Mouse (Mus musculus): ENCODE results near the gene Proser3. TPM values are rescaled to one million over a fixed set of nuclear protein-coding genes. Genes with fewer than 3 reads are reported as not detected.

Proser3 gene
- polyA plus RNA-seq, 1 experiment = not detected

DNA sequence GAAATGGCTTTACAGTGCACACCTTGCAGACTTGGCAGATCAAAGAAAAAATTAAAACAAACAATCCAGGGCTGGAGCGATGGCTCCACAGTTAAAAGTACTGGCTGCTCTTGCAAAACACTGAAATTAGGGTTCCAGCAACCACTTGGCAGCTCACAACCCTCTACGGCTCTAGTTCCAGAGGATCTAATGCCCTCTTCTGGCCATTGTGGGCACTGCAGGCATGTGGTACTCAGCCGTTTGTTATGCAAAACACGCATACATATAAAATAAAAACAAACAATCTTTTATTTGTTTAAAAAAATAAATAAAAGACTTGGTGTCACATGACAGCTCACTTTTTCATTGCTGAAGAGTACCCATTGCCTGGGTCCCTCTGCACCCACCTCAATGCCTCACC, 59.3 kb downstream of the Proser3 start:
- peak; percentile 19; the same call in 1 of the 2 replicates for TF ChIP-seq CTCF (IDR thresholded peaks at IDR 0.05; ENCODE audit: insufficient read depth, low read depth, low read length)
- TF ChIP-seq POLR2A (IDR thresholded peaks at IDR 0.05; ENCODE audit: insufficient read depth, low read depth, low read length) = no peak

DNA sequence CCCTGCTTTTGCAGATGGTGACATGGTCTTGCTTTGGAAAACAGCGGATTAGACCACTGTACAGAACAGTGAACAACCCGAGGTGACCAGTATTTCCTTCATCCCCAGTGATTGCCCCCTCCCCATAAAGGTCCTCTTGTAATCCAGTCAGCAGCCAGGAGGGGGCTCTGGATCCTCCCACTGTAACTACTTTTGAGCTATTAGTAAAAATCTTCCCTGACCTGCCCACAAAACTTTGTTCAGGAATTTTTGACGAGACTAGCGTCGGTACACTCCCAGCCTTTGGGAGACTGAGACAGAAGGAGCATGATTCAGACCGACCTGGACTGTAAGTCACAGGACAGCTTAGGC, 61.2 kb downstream of the Proser3 start:
- H3K27ac ChIP-seq (ENCODE audit: insufficient read depth, low read depth, low read length) = no peak overlapping the region
- TF ChIP-seq CTCF (IDR thresholded peaks at IDR 0.05; ENCODE audit: insufficient read depth, low read depth, low read length) (no peak), POLR2A (IDR thresholded peaks at IDR 0.05; ENCODE audit: insufficient read depth, low read depth, low read length) (no peak)
- 15% methylated on average over 6 of the region's 6 CpGs for WGBS

More for the DNA sequence above, 59.3 kb downstream of the Proser3 start:
- WGBS = 12% methylated on average over 4 of the region's 4 CpGs
- H3K4me1 ChIP-seq (ENCODE audit: control insufficient read depth, insufficient read depth, low read length) = no peaks in the 10 kb centered on the region
- H3K4me3 ChIP-seq (ENCODE audit: insufficient read depth, low read depth, low read length) = no peak overlapping the region
- no peak overlapping the region for H3K27ac ChIP-seq (ENCODE audit: insufficient read depth, low read depth, low read length)

GRCm38 (mm10) chr7:30490251-30490956, 61.7 kb downstream of the Proser3 start:
- no peaks in the 10 kb centered on the region for H3K4me1 ChIP-seq (ENCODE audit: control insufficient read depth, insufficient read depth, low read length)
- WGBS = 25% methylated on average over 16 of the region's 16 CpGs
- no peak overlapping the region for H3K4me3 ChIP-seq (ENCODE audit: insufficient read depth, low read depth, low read length)
- no peak overlapping the region for H3K27ac ChIP-seq (ENCODE audit: insufficient read depth, low read depth, low read length)
- TF ChIP-seq POLR2A (IDR thresholded peaks at IDR 0.05; ENCODE audit: insufficient read depth, low read depth, low read length) (no peak), CTCF (IDR thresholded peaks at IDR 0.05; ENCODE audit: insufficient read depth, low read depth, low read length) (no peak)

More for the DNA sequence above, 61.2 kb downstream of the Proser3 start:
- H3K4me1 ChIP-seq (ENCODE audit: control insufficient read depth, insufficient read depth, low read length) = no peaks in the 10 kb centered on the region
- H3K4me3 ChIP-seq (ENCODE audit: insufficient read depth, low read depth, low read length) = no peak overlapping the region

Other genes with a start within 250 kb of the Proser3 start
- not detected in 2 replicates for gene Alkbh6, start 243.6 kb downstream of the Proser3 start, polyA plus RNA-seq (2012; ENCODE audit: insufficient read depth, insufficient read length, low replicate concordance, missing spikeins)
- gene Syne4, start 237.5 kb downstream of the Proser3 start, polyA plus RNA-seq (2012; ENCODE audit: insufficient read depth, insufficient read length, low replicate concordance, missing spikeins) = not detected in 2 replicates
- not detected in 2 replicates for gene E130208F15Rik, start 230.6 kb downstream of the Proser3 start, polyA plus RNA-seq (2012; ENCODE audit: insufficient read depth, insufficient read length, low replicate concordance, missing spikeins)
- gene Sdhaf1, start 228.4 kb downstream of the Proser3 start, polyA plus RNA-seq (2012; ENCODE audit: insufficient read depth, insufficient read length, low replicate concordance, missing spikeins) = not detected in 2 replicates
- not detected in 2 replicates for gene Lrfn3, start 189.5 kb downstream of the Proser3 start, polyA plus RNA-seq (2012; ENCODE audit: insufficient read depth, insufficient read length, low replicate concordance, missing spikeins)
- not detected in 2 replicates for gene Tyrobp, start 138.5 kb downstream of the Proser3 start, polyA plus RNA-seq (2012; ENCODE audit: insufficient read depth, insufficient read length, low replicate concordance, missing spikeins)
- gene Hcst, start 132.4 kb downstream of the Proser3 start, polyA plus RNA-seq (2012; ENCODE audit: insufficient read depth, insufficient read length, low replicate concordance, missing spikeins) = not detected in 2 replicates
- gene Nfkbid, start 130.6 kb downstream of the Proser3 start, polyA plus RNA-seq (2012; ENCODE audit: insufficient read depth, insufficient read length, low replicate concordance, missing spikeins) = not detected in 2 replicates
- 174 TPM in 1 of 2 replicates, not detected in the other for gene Aplp1, start 106.8 kb downstream of the Proser3 start, polyA plus RNA-seq (2012; ENCODE audit: insufficient read depth, insufficient read length, low replicate concordance, missing spikeins)
- gene Kirrel2, start 94.6 kb downstream of the Proser3 start, polyA plus RNA-seq (2012; ENCODE audit: insufficient read depth, insufficient read length, low replicate concordance, missing spikeins) = not detected in 2 replicates
- gene Nphs1, start 94.0 kb downstream of the Proser3 start, polyA plus RNA-seq (2012; ENCODE audit: insufficient read depth, insufficient read length, low replicate concordance, missing spikeins) = not detected in 2 replicates
- not detected in 2 replicates for gene Prodh2, start 58.7 kb downstream of the Proser3 start, polyA plus RNA-seq (2012; ENCODE audit: insufficient read depth, insufficient read length, low replicate concordance, missing spikeins)
- not detected in 2 replicates for gene Arhgap33, start 17.2 kb downstream of the Proser3 start, polyA plus RNA-seq (2012; ENCODE audit: insufficient read depth, insufficient read length, low replicate concordance, missing spikeins)
- gene Hspb6, start 121 bp downstream of the Proser3 start, polyA plus RNA-seq (2012; ENCODE audit: insufficient read depth, insufficient read length, low replicate concordance, missing spikeins) = not detected in 2 replicates
- gene Lin37, start 7.5 kb upstream of the Proser3 start, polyA plus RNA-seq (2012; ENCODE audit: insufficient read depth, insufficient read length, low replicate concordance, missing spikeins) = not detected in 2 replicates
- not detected in 2 replicates for gene U2af1l4, start 11.0 kb upstream of the Proser3 start, polyA plus RNA-seq (2012; ENCODE audit: insufficient read depth, insufficient read length, low replicate concordance, missing spikeins)
- gene Gm49396, start 11.0 kb upstream of the Proser3 start, polyA plus RNA-seq (2012; ENCODE audit: insufficient read depth, insufficient read length, low replicate concordance, missing spikeins) = not detected in 2 replicates
- not detected in 2 replicates for gene Psenen, start 11.3 kb upstream of the Proser3 start, polyA plus RNA-seq (2012; ENCODE audit: insufficient read depth, insufficient read length, low replicate concordance, missing spikeins)
- gene Igflr1, start 13.1 kb upstream of the Proser3 start, polyA plus RNA-seq (2012; ENCODE audit: insufficient read depth, insufficient read length, low replicate concordance, missing spikeins) = not detected in 2 replicates
- gene Kmt2b, start 36.4 kb upstream of the Proser3 start, polyA plus RNA-seq (2012; ENCODE audit: insufficient read depth, insufficient read length, low replicate concordance, missing spikeins) = 696 TPM in 1 of 2 replicates, not detected in the other
- gene Zbtb32, start 46.6 kb upstream of the Proser3 start, polyA plus RNA-seq (2012; ENCODE audit: insufficient read depth, insufficient read length, low replicate concordance, missing spikeins) = not detected in 2 replicates
- not detected in 2 replicates for gene Upk1a, start 60.5 kb upstream of the Proser3 start, polyA plus RNA-seq (2012; ENCODE audit: insufficient read depth, insufficient read length, low replicate concordance, missing spikeins)
- gene Cox6b1, start 73.9 kb upstream of the Proser3 start, polyA plus RNA-seq (2012; ENCODE audit: insufficient read depth, insufficient read length, low replicate concordance, missing spikeins) = 1,523 TPM in 1 of 2 replicates, not detected in the other
- not detected in 2 replicates for gene Etv2, start 83.6 kb upstream of the Proser3 start, polyA plus RNA-seq (2012; ENCODE audit: insufficient read depth, insufficient read length, low replicate concordance, missing spikeins)
- not detected in 2 replicates for gene Rbm42, start 98.0 kb upstream of the Proser3 start, polyA plus RNA-seq (2012; ENCODE audit: insufficient read depth, insufficient read length, low replicate concordance, missing spikeins)
- not detected in 2 replicates for gene Haus5, start 112.7 kb upstream of the Proser3 start, polyA plus RNA-seq (2012; ENCODE audit: insufficient read depth, insufficient read length, low replicate concordance, missing spikeins)
- gene Pmis2, start 119.3 kb upstream of the Proser3 start, polyA plus RNA-seq (2012; ENCODE audit: insufficient read depth, insufficient read length, low replicate concordance, missing spikeins) = not detected in 2 replicates
- not detected in 2 replicates for gene 2200002J24Rik, start 146.6 kb upstream of the Proser3 start, polyA plus RNA-seq (2012; ENCODE audit: insufficient read depth, insufficient read length, low replicate concordance, missing spikeins)
- gene Atp4a, start 159.9 kb upstream of the Proser3 start, polyA plus RNA-seq (2012; ENCODE audit: insufficient read depth, insufficient read length, low replicate concordance, missing spikeins) = not detected in 2 replicates
- not detected in 2 replicates for gene Tmem147, start 177.2 kb upstream of the Proser3 start, polyA plus RNA-seq (2012; ENCODE audit: insufficient read depth, insufficient read length, low replicate concordance, missing spikeins)
- not detected in 2 replicates for gene Gapdhs, start 191.4 kb upstream of the Proser3 start, polyA plus RNA-seq (2012; ENCODE audit: insufficient read depth, insufficient read length, low replicate concordance, missing spikeins)
- not detected in 2 replicates for gene Sbsn, start 199.2 kb upstream of the Proser3 start, polyA plus RNA-seq (2012; ENCODE audit: insufficient read depth, insufficient read length, low replicate concordance, missing spikeins)
- gene Dmkn, start 211.5 kb upstream of the Proser3 start, polyA plus RNA-seq (2012; ENCODE audit: insufficient read depth, insufficient read length, low replicate concordance, missing spikeins) = not detected in 2 replicates
- not detected in 2 replicates for gene Krtdap, start 235.6 kb upstream of the Proser3 start, polyA plus RNA-seq (2012; ENCODE audit: insufficient read depth, insufficient read length, low replicate concordance, missing spikeins)

Data from olfactory bulb, adult 2 months (tissue).